Comparison of ENCODE assay signal across 16 mouse cellular contexts in the genomic region with DNA sequence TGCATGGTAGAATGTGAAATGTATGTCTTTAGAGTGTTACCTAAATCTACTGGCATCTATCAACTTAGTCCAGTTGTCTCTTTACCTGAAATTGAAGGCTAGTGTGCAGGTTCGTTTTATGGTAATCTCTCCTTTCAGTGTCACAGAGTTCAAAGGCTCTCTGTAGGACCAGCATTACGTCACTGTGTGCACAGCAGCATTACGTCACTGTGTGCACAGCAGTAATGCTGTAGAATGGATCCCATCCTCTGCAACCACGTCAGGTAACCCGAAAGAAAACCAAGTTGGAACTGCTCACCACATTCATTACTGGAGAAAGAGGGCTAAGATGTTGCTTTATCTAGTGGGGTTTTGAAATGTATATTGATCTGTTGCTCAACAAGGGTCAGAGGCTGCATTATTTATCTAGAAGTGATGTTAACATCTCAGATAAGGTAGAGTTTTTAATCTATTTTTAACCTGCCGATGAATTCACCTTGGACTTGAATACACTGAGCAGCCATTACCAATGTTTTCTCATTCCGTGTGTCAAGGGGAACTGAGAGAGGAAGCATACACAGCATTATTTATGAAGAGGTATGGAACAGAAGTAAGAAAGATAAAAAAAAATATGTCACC.
"Had no signal": no experiment of that assay in that cellular context is flagged by ENCODE, and none has a peak within 500 bp of the region (broad histone marks: within the 10 kb centered on the region; RNA-seq: fewer than 3 reads in every experiment).

No protein-coding gene starts in this region.

- H3K9ac ChIP-seq: hindbrain, embryonic 15.5 days; kidney, embryonic 15.5 days; limb, embryonic 13.5 days; liver, embryonic 15.5 days; lung, embryonic 14.5 days; midbrain, embryonic 12.5 days; midbrain, embryonic 15.5 days; neural tube, embryonic 12.5 days; neural tube, embryonic 15.5 days had no signal

- ATAC-seq: lung, postnatal 0 days; midbrain, embryonic 15.5 days had no signal

- H3K4me3 ChIP-seq: hindbrain, embryonic 15.5 days; kidney, embryonic 15.5 days; limb, embryonic 10.5 days; limb, embryonic 13.5 days; liver, embryonic 15.5 days; midbrain, embryonic 12.5 days; midbrain, embryonic 15.5 days; neural tube, embryonic 12.5 days; neural tube, embryonic 15.5 days had no signal

- H3K27ac ChIP-seq: hindbrain, embryonic 15.5 days; kidney, embryonic 15.5 days; limb, embryonic 10.5 days; limb, embryonic 13.5 days; liver, embryonic 15.5 days; macrophage; midbrain, embryonic 12.5 days; midbrain, embryonic 15.5 days; neural tube, embryonic 12.5 days; neural tube, embryonic 15.5 days had no signal

- H3K4me2 ChIP-seq: hindbrain, embryonic 15.5 days; kidney, embryonic 15.5 days; limb, embryonic 13.5 days; liver, embryonic 15.5 days; lung, embryonic 14.5 days; midbrain, embryonic 12.5 days; midbrain, embryonic 15.5 days; neural tube, embryonic 12.5 days; neural tube, embryonic 15.5 days had no signal

- DNase-seq: kidney, adult 8-10 months; kidney, postnatal 10 days; kidney, postnatal 36 days; lung, embryonic 14.5 days; thymus, postnatal 25 days had no signal

- H3K9me3 ChIP-seq: hindbrain, embryonic 15.5 days; kidney, embryonic 15.5 days; limb, embryonic 10.5 days; limb, embryonic 13.5 days; liver, embryonic 15.5 days; midbrain, embryonic 12.5 days; midbrain, embryonic 15.5 days; neural tube, embryonic 12.5 days; neural tube, embryonic 15.5 days had no signal

- H3K36me3 ChIP-seq: hindbrain, embryonic 15.5 days; kidney, embryonic 15.5 days; limb, embryonic 10.5 days; limb, embryonic 13.5 days; liver, embryonic 15.5 days; midbrain, embryonic 12.5 days; midbrain, embryonic 15.5 days; neural tube, embryonic 12.5 days; neural tube, embryonic 15.5 days had no signal

- H3K4me1 ChIP-seq: hindbrain, embryonic 15.5 days; kidney, embryonic 15.5 days; limb, embryonic 10.5 days; limb, embryonic 13.5 days; liver, embryonic 15.5 days; midbrain, embryonic 12.5 days; midbrain, embryonic 15.5 days; neural tube, embryonic 12.5 days; neural tube, embryonic 15.5 days had no signal

- H3K27me3 ChIP-seq: hindbrain, embryonic 15.5 days; kidney, embryonic 15.5 days; limb, embryonic 13.5 days; liver, embryonic 15.5 days; midbrain, embryonic 12.5 days; midbrain, embryonic 15.5 days; neural tube, embryonic 12.5 days; neural tube, embryonic 15.5 days had no signal
